Mouse (Mus musculus) myocyte (in vitro differentiated cells): Measurements from ENCODE around the gene Tha1.

Experiments
- E2F4 ChIP-seq: IDR thresholded peaks from one replicate; pipeline ENCODE4 v1.6.1; 2011; ENCODE audit warnings: mild to moderate bottlenecking, control low read depth, moderate library complexity; ENCODE audit not compliant: insufficient read depth
- MAX ChIP-seq: IDR thresholded peaks from one replicate; pipeline ENCODE4 v1.6.1; 2011; ENCODE audit warnings: low read depth, mild to moderate bottlenecking, control low read depth
- MYOG ChIP-seq, 3 experiments: IDR thresholded peaks; one replicate each; pipeline ENCODE4 v1.6.1; 2011; ENCODE audit warnings: control low read depth in 2 of 3, low read depth in 2 of 3, mild to moderate bottlenecking in 2 of 3; ENCODE audit not compliant: insufficient read length in 2 of 3, control insufficient read depth in 1 of 3, insufficient read depth in 1 of 3
- POLR2A ChIP-seq: IDR thresholded peaks from one replicate; pipeline ENCODE4 v1.6.1; 2011; ENCODE audit warnings: low read depth, mild to moderate bottlenecking, control low read depth, moderate library complexity; ENCODE audit not compliant: insufficient read length
- POLR2AphosphoS2 ChIP-seq: IDR thresholded peaks from one replicate; pipeline ENCODE4 v1.6.1; 2011; ENCODE audit warnings: low read depth, control low read depth; ENCODE audit not compliant: insufficient read length
- SRF ChIP-seq: IDR thresholded peaks from one replicate; pipeline ENCODE4 v1.6.1; 2011; ENCODE audit warnings: low read depth; ENCODE audit not compliant: control insufficient read depth, insufficient read length
- TCF3 ChIP-seq: IDR thresholded peaks from one replicate; pipeline ENCODE4 v1.6.1; 2011; ENCODE audit warnings: low read depth, control low read depth; ENCODE audit not compliant: insufficient read length
- USF1 ChIP-seq: IDR thresholded peaks from one replicate; pipeline ENCODE4 v1.6.1; 2011; ENCODE audit warnings: low read depth, mild to moderate bottlenecking, control low read depth, moderate library complexity

DNA sequence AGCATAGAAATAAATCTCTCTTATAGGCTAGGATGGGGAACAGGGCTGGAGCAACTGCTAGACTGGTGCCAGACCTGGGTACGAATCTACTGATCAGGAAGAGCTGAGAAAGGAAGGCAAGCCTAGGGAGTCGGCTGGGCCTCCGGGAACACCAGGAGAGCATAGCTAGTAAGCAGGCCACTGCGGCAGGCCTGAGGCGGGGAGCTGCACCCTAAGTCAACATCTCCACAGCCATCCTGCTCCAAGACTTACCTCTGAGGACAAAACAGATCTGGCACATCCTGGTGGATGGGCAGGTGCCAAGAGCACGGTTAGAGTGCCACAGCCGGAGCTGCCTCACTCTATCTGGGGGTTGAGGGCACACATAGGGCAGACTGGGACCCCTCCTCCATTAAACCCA lies 53.1 kb downstream of the Tha1 start:
- TF ChIP-seq SRF: no peak
- no peak for TF ChIP-seq MYOG (IDR thresholded peaks at IDR 0.05; ENCODE audit: control insufficient read depth in 1 of 3, insufficient read depth in 1 of 3, insufficient read length in 2 of 3, low read depth in 2 of 3)
- no peak for TF ChIP-seq POLR2A
- no peak for TF ChIP-seq POLR2AphosphoS2
- no peak for TF ChIP-seq TCF3
- TF ChIP-seq USF1: no peak
- no peak for TF ChIP-seq E2F4
- no peak for TF ChIP-seq MAX
